Mouse (Mus musculus): ENCODE results near the gene Tdrd9. TPM values are rescaled to one million over a fixed set of nuclear protein-coding genes. Genes with fewer than 3 reads are reported as not detected.
"Not testable (repeated sequence)": the region's sequence is repeated elsewhere in the genome, so short reads cannot be mapped to it uniquely, and the experiment has no call there.

The Tdrd9 gene
- polyA plus RNA-seq, 1 experiment from 2014 or later, result 0.23 TPM

GRCm38 (mm10) chr12:112012511-112013270 lies 41.3 kb downstream of the Tdrd9 start:
- peak overlapping the region; percentile 49 for H3K4me2 ChIP-seq (replicated peaks)
- ATAC-seq, result peak; percentile 92
- WGBS, result 17% methylated on average over 12 of the region's 12 CpGs
- H3K9me3 ChIP-seq, result no peaks in the 10 kb centered on the region
- H3K27me3 ChIP-seq, result no peaks in the 10 kb centered on the region
- H3K36me3 ChIP-seq, result no peaks in the 10 kb centered on the region
- peak overlapping the region; percentile 16 for H3K4me3 ChIP-seq (replicated peaks)
- H3K9ac ChIP-seq (replicated peaks), result no peak overlapping the region
- H3K27ac ChIP-seq, result peak overlapping the region; percentile 67; the same call in 1 of the 2 replicates
- H3K4me1 ChIP-seq (replicated peaks), result peaks cover 12% of the 10 kb centered on the region

- peak; percentile 62 for ATAC-seq
- peak overlapping the region; percentile 67 for H3K27ac ChIP-seq
- no peak overlapping the region for H3K9ac ChIP-seq (replicated peaks)
- H3K9me3 ChIP-seq, result no peaks in the 10 kb centered on the region
- H3K4me2 ChIP-seq (replicated peaks), result peak overlapping the region; percentile 49
- 9% methylated on average over 14 of the region's 14 CpGs for WGBS
- no peaks in the 10 kb centered on the region for H3K27me3 ChIP-seq
- H3K4me1 ChIP-seq (replicated peaks), result peaks cover 12% of the 10 kb centered on the region
- H3K36me3 ChIP-seq, result no peaks in the 10 kb centered on the region
- H3K4me3 ChIP-seq (replicated peaks), result peak overlapping the region; percentile 16
Measured at GRCm38 (mm10) chr12:112013271-112013801, 42.0 kb downstream of the Tdrd9 start.

GRCm38 (mm10) chr12:112016346-112016745 lies 45.0 kb downstream of the Tdrd9 start:
- WGBS, result 85% methylated on average over 4 of the region's 4 CpGs

DNA sequence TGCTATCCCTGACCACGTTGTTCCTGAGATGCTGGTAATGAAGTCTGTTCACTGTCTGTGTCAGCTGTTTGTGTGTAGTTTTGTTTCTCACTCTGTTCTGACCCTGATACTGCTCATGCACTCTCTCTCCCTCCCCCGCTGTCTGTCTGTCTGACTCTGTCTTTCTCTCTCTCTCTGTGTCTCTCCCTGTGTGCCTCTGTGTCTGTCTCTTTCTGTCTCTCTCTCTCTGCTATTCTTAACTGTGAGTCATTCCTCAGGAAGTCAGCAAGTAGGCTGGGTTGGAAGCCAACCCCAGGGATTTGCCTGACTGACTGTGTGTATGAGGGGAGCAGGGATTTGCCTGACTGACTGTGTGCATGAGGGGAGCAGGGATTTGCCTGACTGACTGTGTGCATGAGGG lies 51.9 kb downstream of the Tdrd9 start:
- H3K9ac ChIP-seq (replicated peaks), result no peak overlapping the region
- H3K27me3 ChIP-seq, result no peaks in the 10 kb centered on the region
- H3K36me3 ChIP-seq, result no peaks in the 10 kb centered on the region
- H3K27ac ChIP-seq, result no peak overlapping the region
- WGBS, result 90% methylated on average over 2 of the region's 2 CpGs
- no peak for ATAC-seq
- no peak overlapping the region for H3K4me2 ChIP-seq (replicated peaks)
- H3K9me3 ChIP-seq, result peaks cover 15% of the 10 kb centered on the region
- no peak overlapping the region for H3K4me3 ChIP-seq (replicated peaks)
- H3K4me1 ChIP-seq (replicated peaks), result no peaks in the 10 kb centered on the region

More at GRCm38 (mm10) chr12:112016346-112016745, 45.0 kb downstream of the Tdrd9 start:
- H3K36me3 ChIP-seq, result no peaks in the 10 kb centered on the region
- ATAC-seq, result no peak
- H3K4me2 ChIP-seq (replicated peaks), result no peak overlapping the region
- H3K4me1 ChIP-seq (replicated peaks), result peaks cover 12% of the 10 kb centered on the region
- H3K9me3 ChIP-seq, result peaks cover 7% of the 10 kb centered on the region
- H3K27ac ChIP-seq, result no peak overlapping the region
- no peak overlapping the region for H3K9ac ChIP-seq (replicated peaks)
- H3K4me3 ChIP-seq (replicated peaks), result no peak overlapping the region
- no peaks in the 10 kb centered on the region for H3K27me3 ChIP-seq

GRCm38 (mm10) chr12:112024581-112025310 lies 53.4 kb downstream of the Tdrd9 start:
- H3K36me3 ChIP-seq, result no peaks in the 10 kb centered on the region
- WGBS, result 77% methylated on average over 17 of the region's 17 CpGs
- no peak for ATAC-seq

DNA sequence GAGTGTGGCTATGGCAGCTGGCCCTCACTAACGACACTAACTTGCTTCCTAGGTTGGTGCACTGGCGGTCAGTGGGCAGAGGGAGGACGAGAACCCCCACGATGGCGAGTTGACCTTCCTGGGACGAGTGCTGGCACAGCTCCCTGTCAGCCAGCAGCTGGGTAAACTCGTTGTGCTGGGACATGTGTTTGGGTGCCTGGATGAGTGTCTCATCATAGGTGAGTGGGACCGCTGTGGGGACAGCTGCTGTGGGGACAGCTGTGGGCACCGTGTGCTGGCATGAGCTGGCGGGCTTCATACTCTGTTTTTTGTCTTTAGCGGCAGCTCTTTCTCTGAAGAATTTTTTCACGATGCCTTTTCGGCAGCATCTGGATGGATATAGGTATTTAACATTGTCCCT lies 54.1 kb downstream of the Tdrd9 start:
- Histone ChIP-seq H3K27me3 (no peaks in the 10 kb centered on the region), H3K4me3 (replicated peaks) (no peak overlapping the region), H3K9me3 (peaks cover 11% of the 10 kb centered on the region; the same call in 1 of the 2 replicates), H3K27ac (no peak overlapping the region), H3K4me2 (replicated peaks) (no peak overlapping the region), H3K36me3 (no peaks in the 10 kb centered on the region), H3K4me1 (replicated peaks) (no peaks in the 10 kb centered on the region), H3K9ac (replicated peaks) (no peak overlapping the region)
- ATAC-seq, result no peak
- WGBS, result 92% methylated on average over 13 of the region's 13 CpGs

More at GRCm38 (mm10) chr12:112024581-112025310, 53.4 kb downstream of the Tdrd9 start:
- peaks cover 15% of the 10 kb centered on the region for H3K9me3 ChIP-seq
- no peaks in the 10 kb centered on the region for H3K4me1 ChIP-seq (replicated peaks)
- no peak overlapping the region for H3K27ac ChIP-seq
- H3K27me3 ChIP-seq, result no peaks in the 10 kb centered on the region
- H3K4me3 ChIP-seq (replicated peaks), result no peak overlapping the region
- H3K9ac ChIP-seq (replicated peaks), result no peak overlapping the region
- H3K4me2 ChIP-seq (replicated peaks), result no peak overlapping the region

DNA sequence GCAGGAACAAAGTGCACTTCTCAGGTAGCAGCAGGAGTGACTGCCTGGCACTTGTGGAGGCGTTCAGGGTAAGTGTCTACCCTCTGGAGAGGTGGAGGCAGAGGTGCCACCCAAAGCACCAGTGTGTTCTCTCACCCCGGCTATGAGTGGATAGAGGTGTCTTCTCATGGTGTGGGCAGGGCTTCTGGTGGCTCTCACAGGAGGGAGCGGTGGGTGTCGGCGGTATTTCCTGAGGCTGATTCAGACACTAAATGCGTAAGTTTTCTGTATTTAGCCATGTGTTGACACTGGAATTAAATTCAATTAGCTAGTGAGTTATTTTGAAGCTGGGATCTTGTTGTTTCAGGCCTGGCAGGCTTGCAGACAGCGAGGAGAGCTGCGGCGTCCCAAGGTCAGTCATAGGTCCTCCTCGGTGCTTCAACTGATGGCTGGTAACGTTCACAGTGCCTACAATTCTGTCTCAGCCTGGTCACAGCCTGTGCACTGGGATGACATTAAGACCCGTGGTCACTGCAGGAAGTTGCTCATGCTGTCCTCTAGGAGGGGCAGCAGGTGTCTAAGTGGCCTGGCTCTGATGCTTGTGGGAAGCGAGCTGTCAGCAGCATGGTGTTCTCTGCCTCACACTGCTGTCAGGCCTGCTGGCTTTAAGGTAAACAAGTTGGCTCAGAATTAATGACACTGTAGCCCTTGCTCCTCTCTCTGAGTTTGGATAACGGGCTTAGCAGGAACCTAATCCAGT lies 54.7 kb downstream of the Tdrd9 start:
- Histone ChIP-seq H3K27ac (no peak overlapping the region), H3K4me1 (replicated peaks) (no peaks in the 10 kb centered on the region), H3K4me2 (replicated peaks) (no peak overlapping the region), H3K4me3 (replicated peaks) (no peak overlapping the region), H3K27me3 (no peaks in the 10 kb centered on the region), H3K9me3 (peaks cover 11% of the 10 kb centered on the region; the same call in 1 of the 2 replicates), H3K36me3 (no peaks in the 10 kb centered on the region), H3K9ac (replicated peaks) (no peak overlapping the region)
- no peak for ATAC-seq
- WGBS, result 81% methylated on average over 14 of the region's 14 CpGs

DNA sequence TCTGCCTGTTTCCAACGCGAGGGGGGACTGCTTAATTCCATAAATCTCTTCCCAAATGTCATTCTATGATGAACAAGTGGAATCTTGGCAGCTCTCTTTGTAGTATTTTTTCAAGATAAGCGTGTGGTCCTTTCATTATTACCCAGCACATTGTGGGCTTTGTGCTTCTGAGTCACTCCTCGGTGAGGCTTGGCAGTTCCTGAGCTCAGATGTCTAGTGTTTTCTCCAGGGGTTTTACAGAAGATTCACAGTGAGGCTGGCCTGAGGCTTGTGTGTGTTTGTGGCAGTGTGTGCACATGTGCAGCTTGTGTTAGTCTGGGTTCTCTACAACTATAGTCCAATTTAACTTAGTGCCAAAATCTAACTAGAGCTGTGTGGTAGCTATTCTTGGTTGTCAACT lies 56.0 kb downstream of the Tdrd9 start:
- Histone ChIP-seq H3K4me2 (replicated peaks) (no peak overlapping the region), H3K9me3 (0 out of 2 replicates have a peak, but pooled peaks cover 3% of the 10 kb centered on the region), H3K27me3 (no peaks in the 10 kb centered on the region), H3K9ac (replicated peaks) (no peak overlapping the region), H3K4me1 (replicated peaks) (no peaks in the 10 kb centered on the region), H3K36me3 (no peaks in the 10 kb centered on the region), H3K27ac (no peak overlapping the region), H3K4me3 (replicated peaks) (no peak overlapping the region)
- 81% methylated on average over 4 of the region's 4 CpGs for WGBS
- no peak for ATAC-seq

GRCm38 (mm10) chr12:112033409-112033975 lies 62.1 kb downstream of the Tdrd9 start:
- H3K27ac ChIP-seq, result no peak overlapping the region
- H3K9me3 ChIP-seq, result no peaks in the 10 kb centered on the region
- H3K27me3 ChIP-seq, result no peaks in the 10 kb centered on the region
- no peak for ATAC-seq
- no peaks in the 10 kb centered on the region for H3K4me1 ChIP-seq (replicated peaks)
- H3K9ac ChIP-seq (replicated peaks), result no peak overlapping the region
- no peak overlapping the region for H3K4me2 ChIP-seq (replicated peaks)
- H3K36me3 ChIP-seq, result no peaks in the 10 kb centered on the region
- 80% methylated on average over 10 of the region's 10 CpGs for WGBS
- H3K4me3 ChIP-seq (replicated peaks), result no peak overlapping the region

DNA sequence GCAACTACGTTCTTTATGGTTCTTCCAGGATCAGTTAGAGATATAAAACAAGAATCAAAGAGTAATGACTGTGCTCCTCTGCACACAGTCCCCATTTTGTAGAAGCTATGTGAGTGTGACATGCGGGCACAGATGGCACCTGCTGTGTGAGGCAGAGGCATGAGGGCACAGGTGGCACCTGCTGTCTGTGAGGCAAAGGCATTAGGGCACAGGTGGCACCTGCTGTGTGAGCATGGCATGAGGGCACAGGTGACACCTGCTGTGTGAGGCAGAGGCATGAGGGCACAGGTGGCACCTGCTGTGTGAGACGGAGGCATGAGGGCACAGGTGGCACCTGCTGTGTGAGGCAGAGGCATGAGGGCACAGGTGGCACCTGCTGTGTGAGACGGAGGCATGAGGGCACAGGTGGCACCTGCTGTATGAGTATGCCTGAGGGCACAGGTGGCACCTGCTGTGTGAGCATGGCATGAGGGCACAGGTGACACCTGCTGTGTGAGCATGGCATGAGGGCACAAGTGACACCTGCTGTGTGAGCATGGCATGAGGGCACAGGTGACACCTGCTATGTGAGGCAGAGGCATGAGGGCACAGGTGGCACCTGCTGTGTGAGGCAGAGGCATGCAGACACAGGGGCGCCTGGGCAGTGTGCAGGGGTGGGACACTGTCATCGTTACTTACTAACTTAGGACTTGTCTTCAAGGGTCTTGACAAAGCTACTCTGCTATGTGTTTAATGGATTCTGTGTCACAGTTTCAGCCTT lies 64.2 kb downstream of the Tdrd9 start:
- 87% methylated on average over 6 of the region's 6 CpGs for WGBS
- not testable (repeated sequence) for ATAC-seq; H3K36me3 ChIP-seq; H3K4me2 ChIP-seq (replicated peaks); H3K27ac ChIP-seq; H3K27me3 ChIP-seq; H3K9ac ChIP-seq (replicated peaks); H3K4me3 ChIP-seq (replicated peaks); H3K9me3 ChIP-seq; H3K4me1 ChIP-seq (replicated peaks)

- Histone ChIP-seq H3K27me3 (no peaks in the 10 kb centered on the region), H3K4me2 (replicated peaks) (no peak overlapping the region), H3K9me3 (no peaks in the 10 kb centered on the region), H3K27ac (no peak overlapping the region), H3K4me3 (replicated peaks) (no peak overlapping the region), H3K9ac (replicated peaks) (no peak overlapping the region), H3K36me3 (no peaks in the 10 kb centered on the region), H3K4me1 (replicated peaks) (no peaks in the 10 kb centered on the region)
- 96% methylated on average over 10 of the region's 10 CpGs for WGBS
- ATAC-seq, result no peak
Measured at GRCm38 (mm10) chr12:112038441-112038840, 67.1 kb downstream of the Tdrd9 start.
